Mouse (Mus musculus) right cerebral cortex, postnatal 36 days (tissue): ENCODE data around the gene Myg1.
"Not testable (repeated sequence)": the region's sequence is repeated elsewhere in the genome, so short reads cannot be mapped to it uniquely, and the experiment has no call there.

Experiments used
- DNase-seq, 2 experiments: peaks; one replicate each; pipeline ENCODE4 v3.0.0; 2022; ENCODE audit warnings: low spot score in 2 of 2, mixed read lengths in 1 of 2

Myg1 gene

DNA sequence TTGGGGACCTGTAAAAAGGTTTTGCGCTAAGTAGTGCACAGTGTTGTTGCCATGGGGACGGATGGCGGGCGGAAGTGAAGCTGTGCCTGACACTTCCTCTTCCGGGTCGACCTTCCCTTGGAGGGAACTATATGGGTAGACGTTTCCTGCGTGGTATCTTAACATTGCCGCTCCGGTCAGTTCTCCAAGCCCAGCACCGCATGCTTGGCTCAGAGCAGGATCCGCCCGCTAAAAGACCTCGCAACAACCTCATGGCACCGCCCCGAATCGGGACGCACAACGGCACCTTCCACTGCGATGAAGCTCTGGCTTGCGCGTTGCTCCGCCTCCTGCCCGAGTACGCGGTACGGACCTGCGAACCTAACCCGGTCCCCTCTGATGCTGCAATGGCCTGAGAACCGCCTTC, at the start of gene Myg1:
Gene Myg1, plus strand, starts transcription at position 100 of the 406 bp plus-strand sequence.
- DNase-seq, result peak; percentile 71 to 80

DNA sequence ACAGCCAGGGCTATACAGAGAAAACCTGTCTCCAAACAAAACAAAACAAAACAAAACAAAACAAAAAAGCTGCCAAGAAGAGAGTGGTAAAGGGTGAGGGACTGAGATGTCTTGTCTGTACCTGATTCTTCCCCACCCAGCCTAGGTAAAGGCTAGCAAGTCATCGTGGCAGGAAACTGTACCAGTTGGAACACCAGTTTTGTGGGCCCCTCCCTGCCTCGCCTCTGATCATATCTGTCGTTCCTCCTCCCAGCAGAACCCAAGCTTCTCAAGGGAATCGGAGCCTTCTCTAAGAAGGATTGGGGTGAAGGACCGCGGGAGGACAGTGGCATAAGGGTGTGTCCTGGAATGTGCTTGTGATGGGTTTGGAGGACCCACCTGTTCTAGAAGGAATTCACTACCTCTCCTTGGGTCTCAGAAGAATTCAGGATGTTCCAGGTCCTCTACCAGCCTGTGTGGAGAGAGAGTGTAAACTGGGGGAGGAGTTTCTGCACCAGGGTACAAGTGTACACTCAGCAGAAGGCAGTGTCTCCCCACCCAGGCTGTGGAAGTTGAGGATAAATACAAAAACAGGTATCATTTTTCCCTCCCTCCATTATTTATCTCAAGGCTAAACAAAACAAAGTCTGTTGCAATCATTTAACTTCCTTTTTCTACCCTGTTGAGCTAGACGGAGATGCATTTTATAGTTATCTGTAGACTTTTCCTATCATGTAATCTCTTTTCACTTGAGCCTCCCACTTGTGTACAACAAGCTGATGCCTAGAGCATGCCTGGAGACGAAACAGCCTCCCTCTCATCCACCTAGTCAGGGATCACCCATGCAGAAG, 48.8 kb upstream of the Myg1 start:
- DNase-seq, result no peak

DNA sequence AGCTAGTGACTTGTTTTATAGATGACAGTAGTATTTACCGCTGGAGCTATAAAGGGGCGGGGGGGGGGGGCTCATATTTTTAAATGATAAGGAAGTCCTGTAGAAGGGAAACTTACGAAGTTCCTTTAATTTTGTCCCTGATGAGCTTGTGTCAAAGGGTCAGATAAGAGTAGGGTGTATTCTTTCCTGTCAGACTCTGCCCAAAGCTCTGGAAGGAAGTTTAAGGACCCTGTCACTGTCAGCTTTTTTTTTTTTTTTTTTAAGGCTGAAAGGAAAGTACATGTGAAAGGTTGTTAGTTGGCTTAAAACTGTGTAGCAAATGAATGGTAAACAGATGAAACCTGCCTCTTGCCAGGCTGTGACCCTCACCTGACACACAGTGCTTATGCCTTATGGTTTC, 47.9 kb upstream of the Myg1 start:
- no peak for DNase-seq

DNA sequence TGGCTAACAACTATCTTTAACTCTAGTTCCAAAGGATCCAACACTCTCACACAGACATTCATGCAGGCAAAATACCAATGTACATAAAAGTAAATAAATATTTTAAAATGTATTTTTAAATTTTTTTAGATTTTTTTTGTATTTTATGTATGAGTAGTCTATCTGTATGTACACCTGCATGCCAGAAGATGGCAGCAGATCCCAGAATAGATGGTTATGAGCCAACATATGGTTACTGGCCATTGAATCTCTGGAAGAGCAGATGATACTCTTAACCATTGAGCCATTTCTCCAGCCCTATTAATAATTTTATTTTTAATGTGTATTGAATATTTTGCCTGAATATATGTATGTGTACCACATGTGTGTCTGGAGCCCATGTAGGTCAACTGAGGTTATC, 44.1 kb upstream of the Myg1 start:
- no peak for DNase-seq

DNA sequence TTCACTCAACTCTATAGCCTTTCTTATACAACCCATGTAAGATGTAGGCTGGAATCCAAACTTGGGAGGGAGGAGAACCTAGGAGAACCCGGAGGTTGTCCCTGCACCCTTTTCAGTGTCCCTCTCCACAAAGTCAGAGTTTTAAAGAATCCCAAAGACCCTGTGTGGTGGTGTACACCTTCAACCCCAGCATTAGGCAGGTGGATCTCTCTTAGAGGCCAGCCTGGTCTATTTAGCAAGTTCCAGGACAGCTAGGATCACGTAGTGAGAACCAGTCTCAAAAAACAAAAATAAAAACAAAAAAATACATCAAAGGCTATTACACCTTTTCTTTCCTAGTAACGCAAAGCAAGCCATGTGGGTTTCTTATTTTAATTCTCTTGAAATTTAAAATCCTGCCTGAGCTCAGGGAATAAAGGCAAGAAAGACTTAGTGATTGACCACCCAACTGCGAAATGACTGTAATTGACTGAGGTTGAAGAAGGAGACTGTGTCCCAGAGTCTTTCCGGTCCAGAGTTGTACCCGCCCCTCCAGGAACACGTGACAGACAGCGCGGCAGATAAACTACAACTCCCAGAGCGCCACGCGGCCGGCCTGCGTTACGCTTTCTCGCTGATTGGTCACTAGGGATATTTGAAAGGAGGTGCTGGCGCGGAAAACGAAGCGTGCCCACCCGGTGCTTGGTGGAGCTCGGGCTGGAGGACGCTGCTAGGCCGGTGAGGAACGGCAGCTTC, 35.7 kb upstream of the Myg1 start, which contains the start of gene Espl1:
Gene Espl1, plus strand, starts transcription at position 634 of the 735 bp plus-strand sequence.
- DNase-seq, result peak; percentile 89 to 91

DNA sequence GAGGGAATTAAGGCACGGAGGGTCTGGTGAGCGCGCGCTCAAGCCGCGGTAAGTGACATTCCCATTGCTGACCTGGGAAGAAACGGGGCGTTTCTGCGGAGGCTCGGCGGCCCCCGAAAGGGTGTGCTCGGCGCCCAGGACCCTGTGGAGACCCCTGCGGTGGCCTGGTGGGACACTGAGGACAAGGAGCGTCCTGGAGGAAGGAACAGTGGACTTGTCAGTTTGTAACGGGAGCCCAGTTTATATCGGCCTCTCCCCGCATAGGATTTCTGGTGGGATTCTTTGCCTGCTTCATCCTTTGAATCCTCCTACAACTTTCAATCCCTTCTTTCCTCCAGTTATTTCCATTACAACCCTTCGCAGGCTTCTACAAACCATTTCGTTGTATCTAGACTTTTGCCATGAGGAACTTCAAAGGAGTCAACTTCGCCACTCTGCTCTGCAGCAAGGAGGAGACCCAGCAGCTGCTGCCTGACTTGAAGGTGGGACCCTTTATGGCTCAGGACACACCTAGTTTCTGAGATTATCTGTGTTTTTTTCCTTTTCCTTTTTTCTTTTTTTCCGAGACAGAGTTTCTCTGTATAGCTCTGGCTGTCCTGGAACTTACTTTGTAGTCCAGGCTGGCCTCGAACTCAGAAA, 35.0 kb upstream of the Myg1 start:
- no peak for DNase-seq

DNA sequence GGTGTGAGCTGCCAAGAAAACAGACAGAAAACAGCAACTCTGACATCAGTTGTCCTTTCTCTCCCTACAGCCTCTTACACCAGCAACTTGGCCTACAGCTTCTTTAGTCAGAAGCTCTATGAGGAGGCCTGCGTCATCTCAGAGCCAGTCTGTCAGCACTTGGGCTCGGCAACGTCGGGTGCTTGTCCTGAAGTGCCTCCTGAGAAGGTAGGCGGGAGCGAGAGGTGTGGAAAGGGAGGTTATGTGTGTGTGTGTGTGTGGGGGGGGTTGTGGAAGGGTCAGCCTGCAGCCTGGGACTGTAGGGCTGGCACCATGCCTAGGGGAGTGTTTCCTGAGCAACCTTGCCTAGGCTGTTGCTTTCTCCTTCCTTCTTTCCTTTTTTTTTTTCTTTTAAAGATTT, 29.0 kb upstream of the Myg1 start:
- no peak for DNase-seq

DNA sequence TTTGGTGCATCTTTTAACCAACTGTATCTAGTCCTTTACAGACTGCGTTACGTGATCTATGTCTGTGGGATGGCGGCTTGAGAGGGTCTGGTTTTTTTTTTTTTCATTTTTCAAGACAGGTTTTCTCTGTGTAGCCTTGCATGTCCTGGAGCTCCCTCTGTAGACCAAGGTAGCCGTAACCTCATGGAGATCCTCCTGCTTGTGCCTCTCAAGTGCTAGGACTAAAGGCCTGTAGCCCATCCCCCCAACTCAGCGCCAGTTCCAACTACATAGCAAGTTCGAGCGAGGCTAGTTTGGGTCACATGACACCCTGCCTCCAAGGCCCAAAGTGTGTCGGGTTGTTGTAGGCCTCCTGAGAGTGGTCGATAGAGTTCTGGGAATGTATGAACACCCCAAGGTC, 22.8 kb upstream of the Myg1 start:
- no peak for DNase-seq

DNA sequence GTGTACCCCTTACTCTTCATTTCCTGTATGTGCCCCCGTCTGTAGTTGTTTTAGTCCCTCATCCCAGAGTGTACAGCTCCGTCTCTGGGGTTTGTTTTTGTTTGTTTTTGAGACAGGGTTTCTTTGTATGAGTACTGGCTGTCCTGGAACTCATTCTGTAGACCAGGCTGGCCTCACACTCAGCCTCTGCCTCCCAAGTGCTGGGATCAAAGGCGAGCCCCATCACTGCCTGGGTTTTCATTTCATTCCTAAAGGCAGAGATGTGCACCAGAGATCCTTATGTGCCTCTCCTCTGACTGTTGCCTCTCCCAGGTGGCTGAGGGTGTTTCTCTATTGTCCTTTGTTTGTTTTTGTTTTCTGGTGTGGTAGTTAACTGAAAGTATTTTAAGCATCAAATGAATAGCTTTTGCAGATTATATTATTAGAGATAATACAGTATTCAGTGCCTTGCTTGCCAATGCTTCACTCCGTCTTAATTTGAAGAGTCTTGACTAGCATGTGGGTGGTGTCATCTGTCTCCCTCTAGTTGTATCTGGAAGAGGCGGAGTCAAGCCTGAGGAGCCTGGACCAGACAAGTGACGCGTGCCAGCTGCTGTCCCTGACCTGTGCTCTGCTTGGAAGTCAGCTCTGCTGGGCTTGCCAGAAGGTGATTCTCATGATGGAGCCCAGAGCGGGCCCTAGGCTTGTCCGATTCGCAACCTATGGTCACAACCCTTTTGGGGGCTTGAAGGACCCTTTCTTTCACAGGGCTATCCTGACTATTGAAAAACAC, 21.2 kb upstream of the Myg1 start:
- no peak for DNase-seq

DNA sequence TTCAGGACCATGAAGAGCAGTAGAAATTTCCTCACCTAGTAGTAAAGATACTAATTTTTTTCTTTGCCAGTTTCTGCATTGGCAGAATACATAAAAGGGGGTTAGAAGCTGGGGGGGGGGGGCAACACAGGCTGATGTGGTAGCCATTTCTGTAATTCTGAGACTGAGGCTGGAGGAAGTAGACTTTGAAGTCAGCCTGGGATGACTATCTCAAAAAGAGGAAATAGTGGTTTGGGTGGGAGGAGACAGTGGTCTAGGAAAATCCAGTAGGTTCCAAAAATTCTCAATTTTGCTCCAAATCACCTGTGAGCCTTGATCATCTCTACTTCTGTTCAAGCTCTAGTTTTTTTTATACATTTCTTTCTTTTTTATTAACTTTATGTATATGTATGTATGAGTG, 20.0 kb upstream of the Myg1 start:
- DNase-seq, result no peak

DNA sequence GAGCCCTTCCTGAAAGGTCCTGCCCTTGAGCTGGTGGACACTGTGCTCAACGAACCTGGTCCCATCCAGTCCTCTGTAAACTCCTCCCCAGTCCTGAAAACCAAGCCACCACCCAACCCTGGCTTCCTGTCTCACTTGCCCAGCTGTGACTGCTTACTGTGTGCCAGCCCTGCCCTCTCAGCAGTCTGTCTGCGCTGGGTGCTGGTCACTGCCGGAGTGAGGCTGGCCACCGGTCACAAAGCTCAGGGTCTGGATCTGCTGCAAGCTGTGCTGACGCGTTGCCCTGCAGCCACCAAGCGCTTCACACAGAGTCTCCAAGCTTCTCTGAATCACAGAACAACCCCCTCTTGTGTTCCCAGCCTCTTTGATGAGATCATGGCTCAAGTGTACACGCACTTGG, 16.2 kb upstream of the Myg1 start:
- DNase-seq, result peak in 1 of 2 experiments; percentile 21

DNA sequence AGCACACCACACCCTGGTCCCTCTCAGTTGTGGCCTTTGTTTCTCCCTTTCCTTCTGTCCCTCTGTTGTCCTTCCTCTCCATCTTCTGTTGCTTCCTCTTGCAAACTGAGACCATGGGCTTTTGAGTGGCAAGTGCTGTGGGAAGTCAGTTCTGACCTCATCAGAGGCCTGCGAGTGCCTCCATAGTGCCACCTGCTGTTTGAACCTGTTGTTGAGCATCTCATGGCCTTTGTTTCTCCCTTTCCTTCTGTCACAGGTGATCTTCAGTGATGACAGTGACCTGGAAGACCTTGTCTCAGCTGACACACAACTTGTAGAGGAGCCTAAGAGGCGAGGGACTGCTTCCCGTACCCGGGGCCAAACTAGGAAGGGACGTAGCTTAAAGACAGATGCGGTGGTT, 15.2 kb upstream of the Myg1 start:
- DNase-seq, result peak in 1 of 2 experiments; percentile 32

DNA sequence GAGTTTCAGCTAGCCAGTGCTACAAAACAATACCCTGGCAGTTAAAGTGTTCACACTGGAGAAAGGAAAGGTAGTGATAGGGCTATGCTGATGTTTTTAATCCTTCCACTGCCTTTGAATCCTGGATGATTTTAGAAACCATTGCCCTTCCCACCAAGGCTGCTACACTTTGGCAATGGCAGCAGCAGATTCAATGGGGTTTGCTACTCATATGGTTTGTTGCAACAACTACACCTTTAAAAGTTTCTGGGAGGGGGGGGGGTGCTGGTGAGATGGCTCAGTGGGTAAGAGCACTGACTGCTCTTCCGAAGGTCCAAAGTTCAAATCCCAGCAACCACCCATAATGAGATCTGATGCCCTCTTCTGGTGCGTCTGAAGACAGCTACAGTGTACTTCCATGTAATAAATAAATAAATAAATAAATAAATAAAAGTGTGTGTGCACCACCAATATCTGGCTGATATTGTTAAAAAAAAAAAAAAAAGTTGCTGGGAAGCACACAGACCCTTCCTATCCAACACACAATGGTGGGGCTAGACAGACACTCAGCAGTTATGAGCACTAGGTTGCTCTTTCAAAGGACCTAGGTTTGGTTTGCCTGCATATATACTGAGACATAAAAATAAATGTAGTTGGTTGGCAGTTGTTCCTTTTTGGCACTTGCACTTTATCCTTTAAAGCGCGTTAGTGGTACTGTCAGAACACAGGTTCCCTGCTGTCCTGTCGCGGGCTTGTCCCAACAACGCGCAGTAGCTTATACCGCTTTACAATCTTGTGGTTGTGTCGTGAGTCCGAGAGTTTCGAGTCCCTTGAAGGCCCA, 6.6 kb upstream of the Myg1 start:
- no peak for DNase-seq

DNA sequence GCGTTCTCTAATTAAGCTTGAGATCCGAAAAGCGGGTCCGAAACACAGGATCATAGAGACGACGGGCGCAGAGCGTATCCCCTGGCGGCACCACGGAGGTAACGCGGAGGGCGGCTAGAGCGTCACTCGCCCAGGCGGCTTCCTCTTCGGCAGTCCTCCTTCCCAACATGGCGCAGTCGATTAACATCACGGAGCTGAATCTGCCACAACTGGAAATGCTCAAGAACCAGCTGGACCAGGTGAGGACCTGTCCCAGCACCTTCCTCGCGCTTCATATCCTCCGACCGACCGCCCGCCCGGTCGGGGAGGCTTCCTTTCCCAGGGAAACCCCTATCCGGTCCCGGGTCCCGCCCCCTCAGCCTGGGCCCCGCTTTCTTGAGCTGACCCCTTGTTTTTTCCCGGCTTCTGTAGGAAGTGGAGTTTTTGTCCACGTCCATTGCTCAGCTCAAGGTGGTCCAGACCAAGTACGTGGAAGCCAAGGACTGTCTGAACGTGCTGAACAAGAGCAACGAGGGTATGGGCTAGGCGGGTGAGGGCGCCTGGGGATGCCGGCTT, 5.4 kb upstream of the Myg1 start, which contains the start of gene Pfdn5:
Gene Pfdn5, plus strand, starts transcription at position 95 of the 555 bp plus-strand sequence.
- peak; percentile 78 to 84 for DNase-seq

DNA sequence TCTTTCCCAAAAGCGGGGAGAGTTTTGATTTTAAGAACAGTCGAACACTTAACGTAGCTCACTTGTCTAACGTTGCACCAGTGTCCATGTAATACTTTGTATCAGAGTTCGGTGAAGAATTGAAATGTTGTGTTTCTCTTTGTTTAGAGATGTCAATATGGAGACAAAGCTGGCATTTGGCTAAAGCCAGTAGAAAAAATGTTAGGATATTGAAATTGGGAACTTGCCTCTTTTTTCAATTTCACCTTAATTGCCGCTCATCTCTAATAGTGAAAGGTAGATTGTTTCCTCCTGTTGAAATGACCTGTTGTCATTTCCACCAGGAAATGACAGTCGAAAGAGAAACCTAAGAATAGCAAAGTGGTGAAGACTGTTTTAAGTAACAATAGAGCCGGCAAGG, 4.6 kb upstream of the Myg1 start:
- no peak for DNase-seq

DNA sequence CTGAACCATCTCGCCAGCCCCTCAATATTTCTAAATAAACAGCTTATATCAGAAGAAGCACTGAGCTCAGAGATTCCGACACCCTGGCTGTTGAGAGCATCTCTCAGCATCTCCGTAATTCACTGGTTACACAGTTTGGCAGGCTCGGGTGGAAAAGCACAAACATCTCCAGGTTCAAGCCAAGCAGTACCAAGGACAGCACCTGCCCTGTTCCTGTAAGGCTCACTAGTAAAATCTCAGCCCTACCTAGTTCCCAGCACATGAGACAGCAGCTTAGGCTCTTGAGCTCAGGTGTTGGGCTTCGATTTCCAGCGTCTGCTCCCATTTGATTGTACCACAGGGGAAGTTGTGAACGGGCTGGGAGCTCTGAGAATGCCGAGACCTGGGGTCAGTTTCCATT, 3.7 kb downstream of the Myg1 start:
- no peak for DNase-seq

DNA sequence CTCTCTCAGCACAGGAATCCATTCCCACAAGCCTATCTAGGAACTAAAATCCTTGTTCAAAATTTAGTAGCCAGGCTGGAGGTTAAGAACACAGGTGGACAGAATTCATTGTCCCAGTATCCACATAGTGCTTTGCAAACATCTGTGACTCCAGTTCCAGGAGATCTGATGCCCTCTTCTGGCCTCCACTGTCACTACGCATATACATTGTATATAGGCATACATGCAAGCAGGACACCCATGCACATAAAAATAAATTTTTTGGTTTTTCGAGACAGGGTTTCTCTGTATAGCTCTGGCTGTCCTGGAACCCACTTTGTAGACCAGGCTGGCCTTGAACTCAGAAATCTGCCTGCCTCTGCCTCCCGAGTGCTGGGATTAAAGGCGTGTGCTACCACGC, 4.4 kb downstream of the Myg1 start:
- DNase-seq, result not testable (repeated sequence)

DNA sequence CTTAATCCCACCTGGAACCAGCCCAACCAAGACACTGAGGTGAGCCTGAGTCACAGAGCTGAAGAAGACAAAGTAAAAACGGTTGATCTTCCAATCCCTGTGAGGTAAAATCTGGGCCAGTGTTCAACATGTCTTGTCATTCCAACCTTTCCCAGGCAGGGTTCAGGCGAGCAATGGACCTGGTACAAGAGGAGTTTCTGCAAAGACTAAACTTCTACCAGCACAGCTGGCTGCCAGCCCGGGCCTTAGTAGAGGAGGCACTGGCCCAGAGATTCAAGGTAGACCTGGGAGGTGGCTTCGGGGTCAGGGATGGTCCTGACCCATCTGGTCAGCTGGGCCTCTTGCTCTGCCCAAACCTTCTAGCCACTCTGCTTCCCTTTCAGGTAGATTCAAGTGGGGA, 5.4 kb downstream of the Myg1 start:
- DNase-seq, result no peak

DNA sequence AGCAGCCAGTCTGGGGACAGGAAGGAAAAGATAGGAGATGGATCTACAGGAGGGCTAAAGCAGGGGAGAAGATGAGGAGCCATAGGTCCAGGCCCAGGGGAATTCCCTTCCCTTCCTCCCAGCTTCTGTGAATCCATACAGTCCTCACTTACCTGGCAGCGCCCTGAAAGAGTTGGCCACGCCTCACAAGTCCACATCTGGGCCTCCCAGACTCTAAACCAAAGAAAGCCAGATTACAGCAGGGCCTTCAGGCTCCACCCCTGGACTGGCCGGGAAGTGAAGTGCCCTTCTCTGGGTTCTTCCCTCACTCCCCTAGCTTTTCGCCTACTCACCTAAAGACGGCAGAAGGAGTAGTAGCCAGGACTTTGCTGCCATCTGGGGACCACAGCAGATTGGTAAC, 8.1 kb downstream of the Myg1 start:
- DNase-seq, result no peak

DNA sequence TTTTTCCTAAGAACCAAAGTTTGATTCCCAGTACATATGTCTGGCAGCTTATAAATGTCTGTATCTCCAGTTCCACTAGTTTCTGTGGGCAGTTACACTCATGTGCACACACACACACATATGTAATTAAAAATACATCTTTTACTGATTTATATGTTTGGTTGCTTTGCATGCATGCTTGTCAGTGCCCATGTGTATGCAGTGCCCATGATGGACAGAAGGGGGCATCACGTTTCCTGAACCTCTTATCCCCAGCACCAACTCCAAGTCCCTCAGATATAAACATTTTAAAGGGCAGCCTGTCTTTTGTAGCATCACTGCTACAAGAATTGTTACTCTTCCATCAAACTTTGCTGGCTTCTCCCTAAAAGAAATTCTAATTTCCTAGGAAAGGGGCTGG, 10.1 kb downstream of the Myg1 start:
- no peak for DNase-seq

DNA sequence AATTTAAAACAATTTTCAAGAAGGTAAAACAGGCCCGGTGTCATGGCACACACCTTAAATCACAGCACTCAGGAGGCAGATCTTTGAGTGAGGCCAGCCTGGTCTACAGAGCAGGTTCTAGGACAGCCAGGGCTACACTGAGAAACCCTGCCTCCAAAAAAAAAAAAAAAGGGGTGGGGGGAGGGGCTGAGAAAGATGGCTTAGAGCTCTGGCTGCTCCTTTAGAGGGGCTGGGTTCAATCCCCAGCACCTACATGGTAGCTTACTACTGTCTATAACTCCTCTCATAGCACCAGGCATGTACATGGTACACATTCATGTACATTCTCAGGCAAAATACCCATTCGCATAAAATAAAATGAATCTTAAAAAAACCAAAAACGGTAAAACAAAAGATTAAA, 13.0 kb downstream of the Myg1 start:
- no peak for DNase-seq
